Mouse (Mus musculus) inflammation-experienced regulatory T-cells (primary cell): ENCODE measurements around the gene Tgfbr3. TPM values are rescaled to one million over a fixed set of nuclear protein-coding genes. Genes with fewer than 3 reads are reported as not detected.

Experiments
- polyA plus RNA-seq, 2 experiments: library from polyadenylated mRNA; unstranded; fragments of 100-300 nt; shearing (Covaris generic); gene quantifications; one replicate each; pipeline ENCODE4 v1.2.1; 2017

Tgfbr3 gene
- 10 to 100 TPM; 10.3 to 40.0 TPM for polyA plus RNA-seq

DNA sequence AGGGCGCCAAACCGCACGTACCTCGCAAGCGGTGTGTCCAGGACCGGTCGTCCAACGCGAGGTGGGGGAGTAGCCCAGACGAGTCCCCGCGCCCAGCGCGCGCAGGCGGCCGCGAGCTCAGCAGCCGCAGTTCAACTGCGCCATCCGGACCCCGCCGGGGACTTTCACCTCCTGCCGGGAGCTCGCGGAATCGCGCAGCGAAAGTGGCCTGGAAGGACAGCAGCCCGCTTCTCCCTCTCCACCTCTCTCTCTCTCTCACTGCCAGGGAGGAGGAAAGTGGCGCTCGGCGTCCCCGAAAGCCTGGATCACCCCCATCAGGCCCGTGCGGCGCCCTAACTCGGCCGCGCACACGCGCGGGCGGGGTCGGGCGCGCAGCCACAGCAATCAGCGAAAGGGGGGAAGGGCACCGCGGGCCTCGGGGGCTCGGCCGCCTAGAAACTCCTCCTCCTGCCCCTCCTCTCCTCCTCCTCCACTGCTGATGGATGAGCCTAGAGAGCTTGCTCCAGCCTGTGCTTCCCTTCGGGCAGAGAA, at the start of gene Tgfbr3:
Tgfbr3 (minus strand) TSS at position 396 of the 531 bp plus-strand sequence.

DNA sequence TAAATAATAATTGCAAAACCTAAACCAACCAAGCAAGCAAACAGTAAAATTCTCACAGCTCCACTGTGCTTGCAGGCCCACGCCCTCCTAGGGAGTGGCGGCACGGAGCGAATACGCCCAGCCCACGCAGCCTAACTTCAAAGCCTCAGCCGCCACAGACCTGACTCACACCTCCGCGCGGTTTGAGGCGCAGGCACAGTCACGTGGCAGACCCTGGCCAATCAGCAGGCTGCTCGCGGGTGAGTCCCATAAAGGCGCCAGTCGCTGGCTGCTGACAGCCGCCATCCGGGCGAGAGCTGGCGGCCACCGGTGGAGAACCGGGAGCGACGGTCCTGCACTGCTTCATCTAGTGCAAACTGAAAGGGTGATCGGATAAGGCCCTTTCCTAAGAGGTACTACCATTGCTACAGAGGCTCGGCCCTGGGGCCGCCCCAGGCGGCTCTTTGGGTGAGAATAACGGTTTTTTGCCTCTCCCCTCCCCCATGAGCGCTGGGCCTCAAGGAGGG, 41.5 kb upstream of the Tgfbr3 start, which contains the start of gene Brdt:
Brdt (plus strand) TSS at position 244 of the 506 bp plus-strand sequence.

Other genes with a start within 250 kb of the Tgfbr3 start
- gene Brdt, start 41.5 kb upstream of the Tgfbr3 start, polyA plus RNA-seq, result 1 to 10 TPM in 1 of 2 experiments, under 1 TPM in 1; 0.48 to 1.2 TPM
- gene Ephx4, start 113.1 kb upstream of the Tgfbr3 start, polyA plus RNA-seq, result 1 to 10 TPM in 1 of 2 experiments, under 1 TPM in 1; 0.95 to 2.4 TPM
- gene Lpcat2b, start 141.9 kb upstream of the Tgfbr3 start, polyA plus RNA-seq, result not detected
- 1 to 10 TPM; 7.5 to 8.0 TPM for gene Btbd8, start 148.4 kb upstream of the Tgfbr3 start, polyA plus RNA-seq
- under 1 TPM; 0.33 to 0.40 TPM for gene Gm42669, start 218.0 kb upstream of the Tgfbr3 start, polyA plus RNA-seq
- 1 to 10 TPM in 1 of 2 experiments, under 1 TPM in 1; 0.75 to 1.1 TPM for gene 1700028K03Rik, start 245.1 kb upstream of the Tgfbr3 start, polyA plus RNA-seq